ENCODE assay signal across 9 mouse cellular contexts in genomic region chr19:6978639-6978974, GRCm38 (mm10). TPM values are rescaled to one million over a fixed set of nuclear protein-coding genes. Genes with fewer than 3 reads are reported as not detected.
DNase-seq lines count a peak whose midpoint lies in the region; ATAC-seq and TF ChIP-seq lines count a peak whose summit lies in the region.
"Had no signal": no experiment of that assay in that cellular context is flagged by ENCODE, and none has a peak within 500 bp of the region (broad histone marks: within the 10 kb centered on the region; RNA-seq: fewer than 3 reads in every experiment).

No protein-coding gene starts in this region.

- peak overlapping the region; percentile 81 for H3K9ac ChIP-seq in heart, embryonic 14.5 days (ENCODE audit: low read length)
- H3K9ac ChIP-seq in hindbrain, embryonic 14.5 days, result peak overlapping the region; percentile 62
- H3K9ac ChIP-seq in midbrain, embryonic 12.5 days (replicated peaks), result peak overlapping the region; percentile 68

- H3K4me3 ChIP-seq in heart, embryonic 14.5 days (ENCODE audit: control insufficient read depth in 1 of 2, insufficient read depth in 1 of 2, low read depth in 1 of 2, low read length in 2 of 2), result peak overlapping the region; percentile 75 to 80
- peak overlapping the region; percentile 74 for H3K4me3 ChIP-seq in bone marrow macrophage, adult 2 months (ENCODE audit: insufficient read depth, low read length)
- peak overlapping the region; percentile 51 for H3K4me3 ChIP-seq in hindbrain, embryonic 14.5 days (replicated peaks; ENCODE audit: low read length)
- H3K4me3 ChIP-seq in midbrain, embryonic 12.5 days, result peak overlapping the region; percentile 74

- peak overlapping the region; percentile 71 for H3K4me2 ChIP-seq in heart, embryonic 14.5 days (ENCODE audit: low read length)
- peak overlapping the region; percentile 63 for H3K4me2 ChIP-seq in hindbrain, embryonic 14.5 days (replicated peaks)
- H3K4me2 ChIP-seq in midbrain, embryonic 12.5 days (replicated peaks), result peak overlapping the region; percentile 74

- TF ChIP-seq CTCF in bone marrow macrophage, adult 2 months (IDR thresholded peaks at IDR 0.05; ENCODE audit: low read depth, low read length), result no peak

- no peak for TF ChIP-seq POLR2A in bone marrow macrophage, adult 2 months (IDR thresholded peaks at IDR 0.05; ENCODE audit: borderline replicate concordance, low read depth, low read length)

- WGBS in heart, embryonic 14.5 days, result 20% methylated on average over 3 of the region's 3 CpGs
- 48% methylated on average over 3 of the region's 3 CpGs for WGBS in hindbrain, embryonic 14.5 days
- 45% methylated on average over 3 of the region's 3 CpGs for WGBS in midbrain, embryonic 12.5 days

- peak overlapping the region in 1 of 2 experiments; percentile 66; a peak in 3 of 4 replicates for H3K27ac ChIP-seq in heart, embryonic 14.5 days (replicated peaks in 1 of 2; ENCODE audit: control insufficient read depth in 1 of 2, insufficient read depth in 1 of 2, low read depth in 2 of 2, low read length in 2 of 2)
- peak overlapping the region; percentile 81 for H3K27ac ChIP-seq in bone marrow macrophage, adult 2 months (ENCODE audit: insufficient read depth, low read depth, low read length)
- no peak overlapping the region for H3K27ac ChIP-seq in hindbrain, embryonic 14.5 days
- H3K27ac ChIP-seq in midbrain, embryonic 12.5 days (replicated peaks), result peak overlapping the region; percentile 95

- no peaks in the 10 kb centered on the region for H3K9me3 ChIP-seq in heart, embryonic 14.5 days (ENCODE audit: control insufficient read depth, low read length)
- H3K9me3 ChIP-seq in hindbrain, embryonic 14.5 days (ENCODE audit: control insufficient read depth, low read length), result no peaks in the 10 kb centered on the region
- H3K9me3 ChIP-seq in midbrain, embryonic 12.5 days, result no peaks in the 10 kb centered on the region

- H3K36me3 ChIP-seq in heart, embryonic 14.5 days (ENCODE audit: control insufficient read depth, insufficient read depth, low read length), result peaks cover 48% of the 10 kb centered on the region
- H3K36me3 ChIP-seq in hindbrain, embryonic 14.5 days (replicated peaks; ENCODE audit: control insufficient read depth, insufficient read depth), result peaks cover 34% of the 10 kb centered on the region
- H3K36me3 ChIP-seq in midbrain, embryonic 12.5 days, result peaks cover 32% of the 10 kb centered on the region

- no peak for DNase-seq in heart, adult 11 months
- DNase-seq in hindbrain, embryonic 14.5 days (ENCODE audit: low spot score), result no peak
- no peak for DNase-seq in urinary bladder, postnatal 25 days (ENCODE audit: low spot score)
- no peak for DNase-seq in spleen, postnatal 4 days (ENCODE audit: low spot score in 2 of 2)
- DNase-seq: right cerebral cortex, postnatal 4 days had no signal

- H3K27me3 ChIP-seq in heart, embryonic 14.5 days (ENCODE audit: control insufficient read depth, insufficient read depth, low read length), result no peaks in the 10 kb centered on the region
- H3K27me3 ChIP-seq in hindbrain, embryonic 14.5 days (ENCODE audit: control insufficient read depth, insufficient read depth, low read length), result no peaks in the 10 kb centered on the region
- H3K27me3 ChIP-seq in midbrain, embryonic 12.5 days, result no peaks in the 10 kb centered on the region

- no peak for ATAC-seq in heart, embryonic 14.5 days (ENCODE audit: insufficient number of reproducible peaks, insufficient read depth, low FRiP score, low read depth)
- ATAC-seq in hindbrain, embryonic 14.5 days (ENCODE audit: low FRiP score), result no peak
- no peak for ATAC-seq in midbrain, embryonic 12.5 days (ENCODE audit: low FRiP score, low read depth)
- no peak for ATAC-seq in activated CD4-positive, CD25-positive, alpha-beta regulatory T cell, adult 4 months

- peaks cover 18 to 44% of the 10 kb centered on the region in 2 experiments; a peak in 3 of 4 replicates for H3K4me1 ChIP-seq in heart, embryonic 14.5 days (ENCODE audit: control insufficient read depth in 2 of 2, insufficient read depth in 2 of 2, low read length in 2 of 2)
- H3K4me1 ChIP-seq in bone marrow macrophage, adult 2 months (ENCODE audit: control insufficient read depth, insufficient read depth, low read length), result peaks cover 22% of the 10 kb centered on the region
- H3K4me1 ChIP-seq in hindbrain, embryonic 14.5 days (replicated peaks; ENCODE audit: control insufficient read depth, insufficient read depth, low read length), result peaks cover 26% of the 10 kb centered on the region
- peaks cover 48% of the 10 kb centered on the region for H3K4me1 ChIP-seq in midbrain, embryonic 12.5 days

RNA-seq across cellular contexts. Expression of gene Fkbp2, which starts 1.7 kb away (rescaled TPM):
- 64.2 and 65.1 TPM in 2 replicates for polyA plus RNA-seq in heart, embryonic 14.5 days (2014; fragmentation: Nextera tagmentation; extraction: Ambion mirVana)
- polyA plus RNA-seq in bone marrow macrophage, adult 2 months (2012; ENCODE audit: insufficient read depth, insufficient read length, missing spikeins), result 118 and 126 TPM in 2 replicates
- polyA plus RNA-seq in hindbrain, embryonic 14.5 days (2014; fragmentation: Nextera tagmentation; extraction: Ambion mirVana), result 99.2 and 101 TPM in 2 replicates
- 80.3 and 83.9 TPM in 2 replicates for polyA plus RNA-seq in midbrain, embryonic 12.5 days (2016; fragmentation: Nextera tagmentation; extraction: Ambion mirVana)
- 10 to 100 TPM; 54.3 to 76.4 TPM for polyA plus RNA-seq in activated CD4-positive, CD25-positive, alpha-beta regulatory T cell, adult 4 months (2017; shearing (Covaris generic))

RNA-seq across cellular contexts. Expression of gene Plcb3, which starts 2.3 kb away (rescaled TPM):
- polyA plus RNA-seq in heart, embryonic 14.5 days (2014; fragmentation: Nextera tagmentation; extraction: Ambion mirVana), result 15.2 and 16.8 TPM in 2 replicates
- polyA plus RNA-seq in bone marrow macrophage, adult 2 months (2012; ENCODE audit: insufficient read depth, insufficient read length, missing spikeins), result 39.8 and 40.6 TPM in 2 replicates
- polyA plus RNA-seq in hindbrain, embryonic 14.5 days (2014; fragmentation: Nextera tagmentation; extraction: Ambion mirVana), result 10.6 and 11.4 TPM in 2 replicates
- polyA plus RNA-seq in midbrain, embryonic 12.5 days (2016; fragmentation: Nextera tagmentation; extraction: Ambion mirVana), result 21.6 and 22.5 TPM in 2 replicates
- 1 to 10 TPM; 3.2 to 5.1 TPM for polyA plus RNA-seq in activated CD4-positive, CD25-positive, alpha-beta regulatory T cell, adult 4 months (2017; shearing (Covaris generic))

RNA-seq across cellular contexts. Expression of gene Ppp1r14b, which starts 3.8 kb away (rescaled TPM):
- polyA plus RNA-seq in heart, embryonic 14.5 days (2014; fragmentation: Nextera tagmentation; extraction: Ambion mirVana), result 170 and 184 TPM in 2 replicates
- 64.2 and 73.7 TPM in 2 replicates for polyA plus RNA-seq in bone marrow macrophage, adult 2 months (2012; ENCODE audit: insufficient read depth, insufficient read length, missing spikeins)
- polyA plus RNA-seq in hindbrain, embryonic 14.5 days (2014; fragmentation: Nextera tagmentation; extraction: Ambion mirVana), result 211 and 215 TPM in 2 replicates
- 265 and 314 TPM in 2 replicates for polyA plus RNA-seq in midbrain, embryonic 12.5 days (2016; fragmentation: Nextera tagmentation; extraction: Ambion mirVana)
- 10 to 100 TPM; 14.2 to 26.1 TPM for polyA plus RNA-seq in activated CD4-positive, CD25-positive, alpha-beta regulatory T cell, adult 4 months (2017; shearing (Covaris generic))

RNA-seq across cellular contexts. Expression of gene Vegfb, which starts 8.8 kb away (rescaled TPM):
- 141 and 153 TPM in 2 replicates for polyA plus RNA-seq in heart, embryonic 14.5 days (2014; fragmentation: Nextera tagmentation; extraction: Ambion mirVana)
- 30.1 and 39.9 TPM in 2 replicates for polyA plus RNA-seq in bone marrow macrophage, adult 2 months (2012; ENCODE audit: insufficient read depth, insufficient read length, missing spikeins)
- polyA plus RNA-seq in hindbrain, embryonic 14.5 days (2014; fragmentation: Nextera tagmentation; extraction: Ambion mirVana), result 54.8 and 57.6 TPM in 2 replicates
- polyA plus RNA-seq in midbrain, embryonic 12.5 days (2016; fragmentation: Nextera tagmentation; extraction: Ambion mirVana), result 34.3 and 35.0 TPM in 2 replicates
- 1 to 10 TPM; 2.5 to 2.6 TPM for polyA plus RNA-seq in activated CD4-positive, CD25-positive, alpha-beta regulatory T cell, adult 4 months (2017; shearing (Covaris generic))

RNA-seq across cellular contexts. Expression of gene Dnajc4, which starts 13.8 kb away (rescaled TPM):
- 40.0 and 42.9 TPM in 2 replicates for polyA plus RNA-seq in heart, embryonic 14.5 days (2014; fragmentation: Nextera tagmentation; extraction: Ambion mirVana)
- polyA plus RNA-seq in bone marrow macrophage, adult 2 months (2012; ENCODE audit: insufficient read depth, insufficient read length, missing spikeins), result 26.8 and 32.2 TPM in 2 replicates
- polyA plus RNA-seq in hindbrain, embryonic 14.5 days (2014; fragmentation: Nextera tagmentation; extraction: Ambion mirVana), result 22.8 and 23.7 TPM in 2 replicates
- 21.2 and 23.2 TPM in 2 replicates for polyA plus RNA-seq in midbrain, embryonic 12.5 days (2016; fragmentation: Nextera tagmentation; extraction: Ambion mirVana)
- polyA plus RNA-seq in activated CD4-positive, CD25-positive, alpha-beta regulatory T cell, adult 4 months (2017; shearing (Covaris generic)), result 10 to 100 TPM; 44.8 to 46.0 TPM
